Mouse (Mus musculus) myocyte (in vitro differentiated cells): ENCODE results near the gene Trim50. TPM values are rescaled to one million over a fixed set of nuclear protein-coding genes. Genes with fewer than 3 reads are reported as not detected.

Experiments
- H3K27me3 ChIP-seq: one replicate; pipeline ENCODE4 v1.6.1; 2011; ENCODE audit not compliant: control insufficient read depth, insufficient read depth, insufficient read length
- H3K36me3 ChIP-seq: one replicate; pipeline ENCODE4 v1.6.1; 2011; ENCODE audit not compliant: control insufficient read depth, insufficient read depth
- H3K4me2 ChIP-seq: one replicate; pipeline ENCODE4 v1.6.1; 2011; ENCODE audit warnings: low read depth, control low read depth
- H3K4me3 ChIP-seq: one replicate; pipeline ENCODE4 v1.5.1; 2011; ENCODE audit warnings: mild to moderate bottlenecking, control low read depth, moderate library complexity
- H3K79me2 ChIP-seq: one replicate; pipeline ENCODE4 v1.6.1; 2011; ENCODE audit not compliant: control insufficient read depth, insufficient read depth
- H3ac ChIP-seq: one replicate; pipeline ENCODE4 v1.6.1; 2011; ENCODE audit not compliant: control insufficient read depth, insufficient read length
- CEBPB ChIP-seq: IDR thresholded peaks from 2 replicates; pipeline ENCODE4 v1.6.1; 2011; ENCODE audit warnings: mild to moderate bottlenecking, moderate library complexity; ENCODE audit not compliant: poor library complexity, insufficient read depth, severe bottlenecking
- E2F4 ChIP-seq: IDR thresholded peaks from one replicate; pipeline ENCODE4 v1.6.1; 2011; ENCODE audit warnings: mild to moderate bottlenecking, control low read depth, moderate library complexity; ENCODE audit not compliant: insufficient read depth
- MAX ChIP-seq: IDR thresholded peaks from one replicate; pipeline ENCODE4 v1.6.1; 2011; ENCODE audit warnings: low read depth, mild to moderate bottlenecking, control low read depth
- MYOD1 ChIP-seq, 3 experiments: IDR thresholded peaks; one replicate each; pipeline ENCODE4 v1.6.1; 2011; ENCODE audit warnings: control low read depth in 2 of 3, low read depth in 2 of 3, mild to moderate bottlenecking in 2 of 3, moderate library complexity in 1 of 3; ENCODE audit not compliant: insufficient read length in 2 of 3, control insufficient read depth in 1 of 3
- MYOG ChIP-seq, 3 experiments: IDR thresholded peaks; one replicate each; pipeline ENCODE4 v1.6.1; 2011; ENCODE audit warnings: control low read depth in 2 of 3, low read depth in 2 of 3, mild to moderate bottlenecking in 2 of 3; ENCODE audit not compliant: insufficient read length in 2 of 3, control insufficient read depth in 1 of 3, insufficient read depth in 1 of 3
- POLR2A ChIP-seq: IDR thresholded peaks from one replicate; pipeline ENCODE4 v1.6.1; 2011; ENCODE audit warnings: low read depth, mild to moderate bottlenecking, control low read depth, moderate library complexity; ENCODE audit not compliant: insufficient read length
- POLR2AphosphoS2 ChIP-seq: IDR thresholded peaks from one replicate; pipeline ENCODE4 v1.6.1; 2011; ENCODE audit warnings: low read depth, control low read depth; ENCODE audit not compliant: insufficient read length
- REST ChIP-seq: IDR thresholded peaks from one replicate; pipeline ENCODE4 v1.6.1; 2011; ENCODE audit warnings: mild to moderate bottlenecking, control low read depth, moderate library complexity; ENCODE audit not compliant: insufficient read depth, insufficient read length
- SRF ChIP-seq: IDR thresholded peaks from one replicate; pipeline ENCODE4 v1.6.1; 2011; ENCODE audit warnings: low read depth; ENCODE audit not compliant: control insufficient read depth, insufficient read length
- TCF12 ChIP-seq: IDR thresholded peaks from one replicate; pipeline ENCODE4 v1.6.1; 2011; ENCODE audit warnings: mild to moderate bottlenecking, control low read depth; ENCODE audit not compliant: poor library complexity, insufficient read depth, severe bottlenecking
- TCF3 ChIP-seq: IDR thresholded peaks from one replicate; pipeline ENCODE4 v1.6.1; 2011; ENCODE audit warnings: low read depth, control low read depth; ENCODE audit not compliant: insufficient read length
- USF1 ChIP-seq: IDR thresholded peaks from one replicate; pipeline ENCODE4 v1.6.1; 2011; ENCODE audit warnings: low read depth, mild to moderate bottlenecking, control low read depth, moderate library complexity
- polyA plus RNA-seq: library from polyadenylated mRNA; unstranded; fragments of >200 nt; fragmentation: generic; extraction: Trizol; gene quantifications from one replicate; pipeline ENCODE4 v1.2.1, GENCODE M21; 2012; ENCODE audit warnings: missing spikeins

Trim50 gene
- polyA plus RNA-seq, 1 experiment, result not detected

- H3ac ChIP-seq, result peak within 1 kb of the TSS; percentile 90
- H3K4me2 ChIP-seq, result peak within 1 kb of the TSS; percentile 87
- H3K79me2 ChIP-seq, result peaks cover 41% of the 10 kb centered on the region
- peak; percentile 73 for TF ChIP-seq POLR2AphosphoS2
- TF ChIP-seq CEBPB, result no peak
- TF ChIP-seq E2F4, result peak; percentile 80
- no peak for TF ChIP-seq TCF12
- no peak for TF ChIP-seq TCF3
- TF ChIP-seq MAX, result peak; percentile 79
- peak in 1 of 3 experiments; percentile 3 for TF ChIP-seq MYOD1 (IDR thresholded peaks at IDR 0.05; ENCODE audit: control insufficient read depth in 1 of 3, insufficient read length in 2 of 3, low read depth in 2 of 3)
- peak; percentile 29 for TF ChIP-seq SRF
- peak; percentile 89 for TF ChIP-seq POLR2A
- TF ChIP-seq MYOG (IDR thresholded peaks at IDR 0.05; ENCODE audit: control insufficient read depth in 1 of 3, insufficient read depth in 1 of 3, insufficient read length in 2 of 3, low read depth in 2 of 3), result peak in 1 of 3 experiments; percentile 2
- TF ChIP-seq REST, result no peak
- H3K4me3 ChIP-seq, result peak within 1 kb of the TSS; percentile 42
- no peaks in the 10 kb centered on the region for H3K27me3 ChIP-seq
- H3K36me3 ChIP-seq, result peaks cover 12% of the 10 kb centered on the region
Observed at GRCm38 (mm10) chr5:135394004-135394823, 41.1 kb downstream of the Trim50 start, which contains the start of gene Pom121. Pom121 (minus strand) TSS chr5:135394546.

DNA sequence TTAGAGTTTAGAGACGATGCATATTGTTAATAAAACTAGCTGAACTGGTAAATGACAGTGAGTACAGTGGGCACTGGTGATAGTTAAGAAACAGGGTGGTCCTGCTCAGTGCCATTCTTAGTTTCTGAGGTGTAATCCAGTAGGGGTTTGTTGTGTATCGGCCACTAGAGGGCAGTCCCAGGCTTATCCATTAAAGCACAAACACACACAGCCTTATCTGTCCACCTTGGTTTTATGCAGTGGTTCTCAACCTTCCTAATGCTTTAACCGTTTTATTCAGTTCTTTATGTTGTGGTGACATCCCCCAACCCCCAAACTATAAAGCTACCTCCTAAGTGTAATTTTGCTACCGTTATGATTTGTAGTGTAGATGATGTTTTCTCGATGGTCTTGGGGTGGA, 42.7 kb downstream of the Trim50 start:
- peaks cover 6% of the 10 kb centered on the region for H3K36me3 ChIP-seq
- H3K4me2 ChIP-seq, result no peak overlapping the region
- TF ChIP-seq TCF3 (no peak), POLR2A (no peak), MYOG (IDR thresholded peaks at IDR 0.05; ENCODE audit: control insufficient read depth in 1 of 3, insufficient read depth in 1 of 3, insufficient read length in 2 of 3, low read depth in 2 of 3) (no peak), MAX (no peak), USF1 (no peak), TCF12 (no peak), POLR2AphosphoS2 (no peak), E2F4 (no peak), REST (no peak), SRF (no peak), MYOD1 (IDR thresholded peaks at IDR 0.05; ENCODE audit: control insufficient read depth in 1 of 3, insufficient read length in 2 of 3, low read depth in 2 of 3) (no peak), CEBPB (no peak)
- H3ac ChIP-seq, result no peak overlapping the region
- peaks cover 36% of the 10 kb centered on the region for H3K79me2 ChIP-seq
- H3K27me3 ChIP-seq, result no peaks in the 10 kb centered on the region
- no peak overlapping the region for H3K4me3 ChIP-seq

DNA sequence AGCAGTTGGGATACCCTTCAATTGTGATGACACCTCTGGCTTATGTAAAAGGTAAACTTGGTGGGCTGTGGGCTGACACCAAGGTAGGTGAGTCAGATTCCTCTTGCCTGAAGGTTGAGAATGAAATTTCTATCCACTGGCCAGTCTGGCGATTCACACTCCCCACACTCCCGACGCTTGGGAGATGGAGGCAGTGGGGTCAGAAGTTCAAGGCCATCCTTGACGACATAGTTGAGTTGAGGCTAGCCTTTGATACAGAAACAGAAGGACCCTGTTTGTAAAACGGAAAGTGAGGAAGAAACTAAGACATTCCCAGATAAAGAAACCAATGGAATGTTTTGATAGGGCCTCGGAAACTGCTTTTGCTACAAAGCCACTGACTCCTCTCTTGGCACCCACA, 46.3 kb downstream of the Trim50 start:
- Histone ChIP-seq H3K36me3 (no peaks in the 10 kb centered on the region), H3K4me2 (no peak overlapping the region), H3K4me3 (no peak overlapping the region)

DNA sequence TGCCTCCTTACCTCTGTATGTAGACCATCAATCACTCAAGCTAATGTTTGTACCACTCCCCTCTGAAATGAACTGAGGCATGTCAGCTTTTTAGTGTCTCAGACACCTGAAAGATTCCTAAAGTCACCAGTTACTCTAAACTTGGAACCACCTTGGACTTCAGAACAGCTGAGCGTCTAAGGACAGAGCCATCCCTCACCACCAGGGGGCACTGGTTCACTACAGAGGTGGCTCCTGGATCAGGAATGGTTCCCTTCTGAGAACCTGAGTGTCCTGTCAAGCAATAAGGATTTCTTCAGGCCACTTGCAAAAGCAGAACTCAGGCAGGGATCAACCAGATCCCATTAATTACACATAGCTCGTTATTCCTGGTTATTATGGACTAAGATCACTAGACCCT, 47.1 kb downstream of the Trim50 start:
- H3K4me2 ChIP-seq, result no peak overlapping the region
- no peaks in the 10 kb centered on the region for H3K36me3 ChIP-seq
- H3K4me3 ChIP-seq, result no peak overlapping the region
- no peak overlapping the region for H3ac ChIP-seq
- no peaks in the 10 kb centered on the region for H3K79me2 ChIP-seq
- no peaks in the 10 kb centered on the region for H3K27me3 ChIP-seq
- no peak for TF ChIP-seq MAX
- no peak for TF ChIP-seq USF1
- no peak for TF ChIP-seq E2F4
- TF ChIP-seq MYOG (IDR thresholded peaks at IDR 0.05; ENCODE audit: control insufficient read depth in 1 of 3, insufficient read depth in 1 of 3, insufficient read length in 2 of 3, low read depth in 2 of 3), result no peak
- TF ChIP-seq POLR2AphosphoS2, result no peak
- no peak for TF ChIP-seq POLR2A
- no peak for TF ChIP-seq CEBPB
- TF ChIP-seq REST, result no peak
- TF ChIP-seq MYOD1 (IDR thresholded peaks at IDR 0.05; ENCODE audit: control insufficient read depth in 1 of 3, insufficient read length in 2 of 3, low read depth in 2 of 3), result no peak
- TF ChIP-seq TCF12, result no peak
- no peak for TF ChIP-seq SRF

More for the DNA sequence above, 46.3 kb downstream of the Trim50 start:
- Histone ChIP-seq H3ac (no peak overlapping the region), H3K79me2 (peaks cover 3% of the 10 kb centered on the region), H3K27me3 (no peaks in the 10 kb centered on the region)
- TF ChIP-seq TCF3 (no peak), MYOG (IDR thresholded peaks at IDR 0.05; ENCODE audit: control insufficient read depth in 1 of 3, insufficient read depth in 1 of 3, insufficient read length in 2 of 3, low read depth in 2 of 3) (no peak), MYOD1 (IDR thresholded peaks at IDR 0.05; ENCODE audit: control insufficient read depth in 1 of 3, insufficient read length in 2 of 3, low read depth in 2 of 3) (no peak), POLR2A (no peak), CEBPB (no peak), E2F4 (no peak), POLR2AphosphoS2 (no peak)

GRCm38 (mm10) chr5:135404623-135405022, 51.5 kb downstream of the Trim50 start:
- no peaks in the 10 kb centered on the region for H3K79me2 ChIP-seq
- no peak overlapping the region for H3K4me3 ChIP-seq
- TF ChIP-seq REST (no peak), POLR2A (no peak), TCF12 (no peak), MAX (no peak), USF1 (no peak), POLR2AphosphoS2 (no peak), TCF3 (no peak), E2F4 (no peak), MYOD1 (IDR thresholded peaks at IDR 0.05; ENCODE audit: control insufficient read depth in 1 of 3, insufficient read length in 2 of 3, low read depth in 2 of 3) (no peak), CEBPB (no peak), MYOG (IDR thresholded peaks at IDR 0.05; ENCODE audit: control insufficient read depth in 1 of 3, insufficient read depth in 1 of 3, insufficient read length in 2 of 3, low read depth in 2 of 3) (no peak), SRF (no peak)
- H3K4me2 ChIP-seq, result no peak overlapping the region
- no peaks in the 10 kb centered on the region for H3K27me3 ChIP-seq
- no peaks in the 10 kb centered on the region for H3K36me3 ChIP-seq
- no peak overlapping the region for H3ac ChIP-seq
